Mouse (Mus musculus): Measurements from ENCODE around the gene Atp5h. TPM values are rescaled to one million over a fixed set of nuclear protein-coding genes. Genes with fewer than 3 reads are reported as not detected.
"Not testable (repeated sequence)": the region's sequence is repeated elsewhere in the genome, so short reads cannot be mapped to it uniquely, and the experiment has no call there.

The Atp5h gene
- total RNA-seq, 2 experiments from 2014 or later, result 468 to 483 TPM

DNA sequence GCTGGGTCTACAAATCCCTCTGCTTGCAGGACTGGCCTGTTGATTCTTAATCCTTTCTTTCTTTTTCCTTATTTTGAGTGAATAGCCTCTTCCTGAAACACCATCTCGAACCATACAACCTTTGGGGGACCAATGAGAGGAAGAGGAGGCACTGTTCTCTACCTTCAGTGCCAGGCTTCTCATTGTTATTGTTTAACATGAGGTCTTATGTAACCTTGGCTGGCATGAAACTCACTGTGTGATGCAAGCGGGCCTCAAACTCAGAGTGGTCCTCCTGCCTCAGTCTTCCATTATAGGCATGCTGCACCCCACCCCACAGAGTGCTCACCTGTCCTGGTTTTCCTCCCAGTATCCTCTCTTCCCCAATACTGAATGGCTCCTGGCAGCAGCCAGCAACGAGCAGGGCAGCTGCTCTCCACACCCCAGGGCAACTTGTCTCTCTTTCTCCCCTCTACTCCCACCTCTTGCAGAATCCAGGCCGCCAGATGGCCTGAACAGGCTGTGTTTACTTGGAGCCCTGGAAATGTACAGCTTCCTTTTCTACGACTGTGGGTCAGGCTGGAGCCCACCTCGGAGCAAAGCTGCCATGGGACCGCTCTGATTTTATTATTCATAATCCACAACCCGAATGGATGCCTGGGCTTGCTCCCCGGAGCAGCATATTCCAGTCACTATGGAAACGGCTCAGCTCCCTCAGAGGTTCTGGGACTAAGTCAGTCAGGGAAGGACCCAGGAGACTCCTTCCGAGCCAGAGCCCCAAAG lies 19.0 kb downstream of the Atp5h start:
- peak; percentile 60 to 83 for DNase-seq (ENCODE audit: low spot score in 2 of 2)

DNA sequence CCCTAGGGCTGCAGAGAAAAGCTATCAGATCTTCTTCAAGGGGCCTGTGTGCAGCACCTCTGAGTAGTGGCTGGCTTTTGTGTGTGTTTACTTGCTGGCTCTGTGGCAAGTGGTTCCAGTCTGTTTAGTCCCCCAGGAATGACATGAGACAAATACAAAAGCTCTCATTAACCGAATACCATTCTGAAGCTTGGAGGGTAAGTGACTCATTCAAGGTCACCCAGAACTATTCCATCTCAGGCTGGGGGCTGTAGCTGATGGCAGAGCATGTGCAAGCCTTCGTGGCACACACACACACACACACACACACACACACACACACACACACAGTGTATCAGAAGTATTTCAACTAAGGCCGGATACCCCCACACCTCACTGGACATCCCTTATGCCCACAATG lies 19.6 kb downstream of the Atp5h start:
- DNase-seq (ENCODE audit: low spot score in 2 of 2), result no peak

DNA sequence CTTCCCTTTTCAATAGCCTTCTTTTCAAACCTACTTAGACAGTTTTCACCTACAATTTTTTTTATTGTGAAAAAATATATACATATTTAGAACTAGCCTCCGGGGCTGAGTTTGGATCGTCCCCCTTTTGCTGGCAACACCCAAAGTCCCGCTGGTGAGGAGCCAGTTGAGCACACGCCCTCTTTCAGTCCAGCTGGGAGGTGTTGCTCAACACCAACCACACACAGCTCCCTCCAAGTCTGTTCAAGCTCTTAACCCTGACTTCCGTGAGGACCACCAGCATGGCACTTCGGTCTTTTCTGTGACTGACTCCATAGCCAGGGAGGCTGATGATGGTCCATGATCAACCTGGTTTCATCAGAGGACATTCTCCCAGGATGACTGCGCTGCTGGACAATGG lies 21.7 kb downstream of the Atp5h start:
- no peak for DNase-seq (ENCODE audit: low spot score in 2 of 2)

DNA sequence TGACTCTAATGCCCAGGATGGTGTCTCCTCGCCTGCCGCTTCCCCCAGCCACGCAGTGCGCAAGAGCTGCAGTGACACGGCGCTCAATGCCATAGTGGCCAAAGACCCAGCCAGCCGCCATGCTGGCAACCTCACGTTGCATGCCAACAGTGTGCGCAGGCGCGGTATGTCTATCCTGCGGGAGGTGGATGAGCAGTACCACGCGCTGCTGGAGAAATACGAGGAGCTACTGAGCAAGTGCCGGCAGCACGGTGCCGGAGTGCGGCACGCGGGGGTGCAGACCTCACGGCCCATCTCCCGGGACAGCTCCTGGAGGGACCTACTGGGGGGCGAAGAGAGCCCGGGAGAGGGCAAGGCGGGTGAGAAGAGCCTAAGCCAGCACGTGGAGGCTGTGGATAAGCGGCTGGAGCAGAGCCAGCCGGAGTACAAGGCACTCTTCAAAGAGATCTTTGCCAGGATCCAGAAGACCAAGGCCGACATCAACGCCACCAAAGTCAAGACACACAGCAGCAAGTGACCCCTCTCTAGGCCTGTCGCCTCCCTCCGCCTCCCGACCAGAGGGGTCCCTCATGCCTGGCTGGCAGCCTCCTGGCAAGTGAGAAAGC lies 25.9 kb downstream of the Atp5h start:
- DNase-seq (ENCODE audit: low spot score in 2 of 2), result no peak

DNA sequence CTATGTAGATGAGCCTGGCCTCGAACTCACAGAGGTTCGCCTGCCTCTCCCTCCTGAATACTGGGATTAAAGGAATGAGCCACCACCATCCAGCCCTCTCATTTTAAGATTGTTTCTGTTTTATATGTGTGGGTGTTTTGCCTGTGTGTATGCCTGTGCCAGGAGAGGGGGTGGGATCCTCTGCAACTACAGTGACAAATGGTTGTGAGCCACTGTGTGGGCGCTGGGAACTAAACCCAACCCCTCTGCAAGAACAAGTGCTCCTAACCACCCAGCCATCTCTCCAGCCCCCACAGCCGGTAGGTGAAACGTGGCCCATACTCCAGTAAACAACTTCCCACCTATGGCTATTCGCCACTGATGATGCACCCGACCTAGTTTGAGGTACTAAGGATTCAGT lies 28.4 kb downstream of the Atp5h start:
- DNase-seq (ENCODE audit: low spot score in 2 of 2), result peak in 1 of 2 experiments; percentile 59

DNA sequence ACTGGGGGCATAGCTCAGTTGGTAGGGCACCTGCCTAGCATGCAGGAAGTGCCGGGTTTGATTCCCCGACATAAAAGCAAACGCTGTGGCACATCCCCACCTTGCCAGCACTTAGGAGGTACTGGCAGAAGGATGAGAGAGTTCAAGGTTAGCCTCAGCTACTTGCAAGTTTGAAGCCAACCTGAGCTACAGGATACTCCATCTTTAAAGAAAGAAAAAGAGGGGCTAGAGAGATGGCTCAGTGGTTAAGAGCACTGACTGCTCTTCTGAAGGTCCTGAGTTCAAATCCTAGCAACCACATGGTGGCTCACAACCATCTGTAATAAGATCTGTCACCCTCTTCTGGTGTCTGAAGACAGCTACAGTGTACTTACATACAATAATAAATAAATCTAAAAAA lies 32.9 kb downstream of the Atp5h start:
- DNase-seq (ENCODE audit: low spot score in 2 of 2), result not testable (repeated sequence)

DNA sequence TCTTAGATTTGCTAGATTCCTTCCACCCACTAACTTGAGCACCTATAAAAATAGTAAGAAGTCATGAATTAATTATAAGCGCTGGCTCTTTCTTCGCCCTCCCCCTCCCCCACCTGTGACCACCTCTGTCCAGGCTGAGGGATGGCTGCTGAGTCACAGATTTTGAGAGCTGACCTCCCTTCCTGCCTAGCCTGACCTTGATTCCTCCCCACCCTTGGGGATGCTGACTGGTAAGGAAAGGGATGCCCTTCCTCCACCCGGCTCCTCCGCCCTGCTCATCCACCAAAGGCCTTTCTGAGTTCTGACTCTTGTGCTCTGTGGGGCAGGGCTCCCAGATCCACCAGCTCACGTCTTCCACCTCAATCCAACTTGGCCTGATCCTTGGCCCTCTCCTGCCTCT lies 35.2 kb downstream of the Atp5h start:
- DNase-seq (ENCODE audit: low spot score in 2 of 2), result no peak

DNA sequence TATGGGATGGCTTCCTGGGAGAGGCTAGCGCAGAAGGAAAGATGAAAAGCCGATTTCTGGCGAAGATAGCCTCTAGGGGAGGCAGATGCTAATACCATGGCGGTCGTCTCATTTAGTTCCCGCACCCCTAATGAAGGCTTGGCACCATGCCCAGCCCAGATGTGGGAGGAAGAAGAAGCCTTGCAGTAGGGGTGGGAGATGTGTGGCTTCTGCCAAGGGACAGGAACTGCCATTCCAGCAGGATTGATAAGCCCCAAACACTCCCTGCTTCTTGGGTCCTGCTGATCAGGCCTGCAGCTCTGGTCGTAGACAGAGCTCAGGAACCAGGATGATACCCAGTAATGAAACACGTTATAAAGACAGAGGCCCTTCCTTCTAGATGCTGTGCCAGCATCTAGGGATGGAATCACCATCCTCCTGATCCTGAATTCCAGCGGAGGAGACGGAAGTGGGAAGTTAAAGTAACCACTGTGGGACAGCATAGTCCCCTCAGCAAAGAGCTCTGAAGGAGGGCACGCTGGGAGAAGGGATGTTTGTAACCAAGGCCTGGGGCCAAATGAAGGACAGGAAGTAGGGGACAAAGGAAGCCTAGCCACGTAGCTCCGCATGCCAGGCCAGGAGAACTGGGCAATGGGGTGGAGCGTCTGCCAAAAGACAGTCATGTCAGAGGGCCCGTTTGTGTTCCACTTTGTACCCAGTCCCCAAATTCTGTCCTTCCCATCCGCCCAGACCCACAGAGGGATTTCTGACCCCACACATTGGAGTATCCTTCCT lies 35.9 kb downstream of the Atp5h start:
- DNase-seq (ENCODE audit: low spot score in 2 of 2), result no peak

DNA sequence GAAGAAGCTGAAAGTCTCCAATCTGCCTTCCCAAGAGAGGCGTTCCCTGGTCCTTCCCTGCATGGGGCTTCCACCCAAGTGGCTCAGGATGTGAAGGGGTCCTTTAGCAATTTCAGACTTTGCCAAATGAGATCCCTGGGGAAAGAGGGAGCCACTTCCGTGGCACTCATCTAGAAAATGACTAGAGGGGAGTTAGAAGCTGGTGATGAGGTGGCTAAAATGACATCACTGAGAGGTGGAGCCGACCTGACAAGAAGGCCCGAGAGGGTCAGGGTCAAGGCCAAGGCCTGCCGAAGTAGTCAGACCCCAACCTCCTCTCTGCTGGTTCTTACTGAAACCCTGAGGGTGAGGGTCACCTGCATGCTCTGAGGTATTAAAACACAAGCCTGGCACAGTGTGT lies 36.9 kb downstream of the Atp5h start:
- DNase-seq (ENCODE audit: low spot score in 2 of 2), result no peak

DNA sequence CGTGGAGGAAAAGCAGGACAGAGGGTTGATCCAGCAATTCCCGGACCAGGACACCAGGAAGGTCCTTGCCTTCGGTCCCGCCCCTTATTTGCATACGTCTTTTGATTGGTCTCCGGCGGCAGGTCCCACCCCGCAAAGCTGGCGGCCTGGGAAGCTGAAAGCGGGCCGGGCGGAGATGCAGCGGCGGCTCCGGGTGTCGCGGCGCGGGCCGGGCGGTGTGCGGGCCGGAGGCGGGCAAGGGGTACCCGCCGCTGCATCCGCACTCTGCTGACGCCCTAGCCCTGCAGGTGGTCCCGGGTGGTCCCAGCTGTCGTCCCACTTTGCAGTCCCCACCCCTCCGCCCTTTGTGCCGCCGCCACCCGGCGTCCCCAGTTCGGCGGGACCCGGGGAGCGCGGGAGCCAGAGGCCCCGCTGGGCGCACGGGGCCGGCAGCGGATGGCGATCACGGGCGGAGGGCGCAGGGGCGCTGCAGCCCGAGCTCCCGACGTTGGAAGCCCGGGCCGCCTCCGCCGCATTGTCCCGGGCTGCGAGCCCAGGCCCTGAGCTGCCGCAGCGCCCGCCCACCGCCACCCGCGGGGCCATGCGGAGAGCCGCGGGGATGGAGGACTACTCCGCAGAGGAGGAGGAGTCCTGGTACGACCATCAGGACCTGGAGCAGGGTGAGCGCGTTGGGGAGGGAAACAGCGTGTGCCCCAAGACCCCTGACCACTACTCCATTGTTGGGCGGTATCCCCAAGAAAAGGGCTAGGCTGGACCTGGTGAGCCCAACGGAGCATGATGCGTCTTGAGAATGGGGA lies 37.8 kb downstream of the Atp5h start, which contains the start of gene Cdr2l:
Cdr2l (plus strand) TSS at position 174 of the 797 bp plus-strand sequence.
- DNase-seq (ENCODE audit: low spot score in 2 of 2), result peak; percentile 83 to 90

DNA sequence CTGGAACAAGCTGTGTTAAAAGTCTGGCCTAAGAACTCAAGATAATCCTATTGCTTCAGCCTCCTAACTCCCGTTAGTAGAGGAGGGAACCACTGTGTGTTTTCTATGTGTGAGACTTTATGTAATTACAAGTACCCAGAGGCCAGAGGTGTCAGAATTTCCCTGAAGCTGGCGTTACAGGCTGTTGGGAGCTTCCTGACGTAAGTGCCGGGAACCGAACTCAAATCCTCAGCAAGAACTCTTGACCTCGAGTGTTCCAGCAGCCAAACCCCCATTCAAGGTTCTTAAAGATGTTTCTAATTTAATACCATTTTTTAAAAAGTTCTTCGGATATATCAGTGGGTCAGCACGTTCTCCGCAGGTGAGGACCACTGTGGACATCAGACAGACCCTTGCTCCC lies 38.5 kb downstream of the Atp5h start:
- DNase-seq (ENCODE audit: low spot score in 2 of 2), result no peak

DNA sequence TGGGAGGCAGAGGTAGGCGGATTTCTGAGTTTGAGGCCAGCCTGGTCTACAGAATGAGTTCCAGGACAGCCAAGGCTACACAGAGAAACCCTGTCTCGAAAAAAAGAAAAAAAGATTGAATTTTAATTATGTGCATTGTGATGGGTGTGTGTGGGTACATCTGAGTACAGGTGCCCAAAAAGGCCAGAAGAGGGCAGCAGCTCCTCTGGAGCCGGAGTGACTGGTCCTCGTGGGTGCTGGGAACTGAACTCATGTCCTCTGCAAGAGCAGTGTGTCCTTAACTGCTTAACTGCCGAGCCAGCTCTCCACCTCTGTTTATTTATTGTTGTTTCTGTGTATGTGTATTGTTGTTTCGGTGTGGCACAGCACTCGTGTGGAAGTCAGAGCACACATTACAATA lies 41.9 kb downstream of the Atp5h start:
- no peak for DNase-seq (ENCODE audit: low spot score in 2 of 2)

DNA sequence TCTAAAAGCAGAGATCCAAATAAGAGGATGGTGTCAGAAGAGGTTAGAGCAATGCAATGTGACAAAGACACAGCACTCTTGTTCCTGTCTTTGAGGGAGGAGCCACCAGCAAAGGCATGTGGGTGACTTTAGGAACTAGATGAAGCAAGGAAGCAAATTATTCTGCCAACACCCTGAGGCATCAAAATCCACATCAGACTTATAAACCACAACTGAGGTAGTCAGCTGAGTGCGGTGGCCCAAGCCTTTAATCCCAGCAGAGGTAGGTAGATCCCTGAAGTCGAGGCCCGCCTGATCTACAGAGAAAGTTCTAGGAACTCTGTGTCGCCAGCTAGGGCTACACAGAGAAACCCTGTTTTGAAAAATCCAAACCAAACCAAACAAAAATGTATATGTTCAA lies 42.5 kb downstream of the Atp5h start:
- DNase-seq (ENCODE audit: low spot score in 2 of 2), result no peak

DNA sequence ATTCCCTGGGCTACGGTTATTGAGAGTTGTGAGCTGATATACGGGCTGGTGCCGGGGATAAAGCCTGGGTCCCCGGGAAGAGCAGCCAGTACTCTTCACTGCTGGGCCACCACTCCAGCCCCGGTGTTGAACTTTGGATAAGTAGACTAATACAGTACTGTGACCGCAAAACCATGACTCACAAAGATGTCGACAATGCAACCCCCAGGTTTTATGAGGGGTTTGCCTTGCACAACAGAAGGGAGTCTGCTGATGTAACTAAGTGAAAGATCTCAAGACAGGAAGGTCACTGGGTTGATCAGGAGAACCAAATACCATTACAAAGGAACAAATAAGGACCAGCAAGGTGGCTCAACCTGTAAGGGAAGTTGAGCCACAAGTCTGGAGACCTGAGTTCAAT lies 43.0 kb downstream of the Atp5h start:
- DNase-seq (ENCODE audit: low spot score in 2 of 2), result no peak

DNA sequence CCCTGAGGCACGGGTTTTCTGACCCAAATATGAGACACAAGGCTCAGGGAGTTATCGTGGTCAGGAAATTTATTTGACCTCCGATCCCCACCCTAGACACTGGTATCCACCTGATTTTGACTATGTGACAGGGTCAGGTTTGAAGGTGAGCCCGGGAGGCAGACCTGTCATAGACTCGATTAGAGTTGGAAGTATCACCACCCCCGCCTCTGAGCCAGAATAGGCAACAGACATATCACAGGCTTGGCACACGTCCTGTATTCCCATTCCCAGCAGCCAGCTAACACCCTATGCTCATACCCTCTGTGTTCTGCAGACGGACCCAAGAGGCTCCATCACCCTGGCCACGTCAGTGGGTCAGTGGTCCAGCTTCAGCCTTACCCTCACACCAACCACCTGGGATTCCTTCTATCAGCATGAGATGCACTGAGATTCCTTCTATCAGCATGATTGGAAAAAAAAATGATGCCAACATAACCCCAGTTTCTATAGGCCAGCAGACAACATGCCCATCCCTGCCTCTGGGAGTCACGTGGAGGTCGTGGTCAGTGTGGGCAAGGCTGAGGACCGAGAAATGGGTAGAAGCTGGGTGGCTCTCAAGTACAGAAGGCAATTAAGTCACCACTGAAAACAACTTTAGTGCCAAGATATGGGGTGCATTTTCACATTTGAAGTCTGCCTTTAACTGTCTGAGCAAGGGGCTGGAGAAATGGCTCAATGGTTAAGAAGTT lies 44.9 kb downstream of the Atp5h start:
- peak in 1 of 2 experiments; percentile 78 for DNase-seq (ENCODE audit: low spot score in 2 of 2)

DNA sequence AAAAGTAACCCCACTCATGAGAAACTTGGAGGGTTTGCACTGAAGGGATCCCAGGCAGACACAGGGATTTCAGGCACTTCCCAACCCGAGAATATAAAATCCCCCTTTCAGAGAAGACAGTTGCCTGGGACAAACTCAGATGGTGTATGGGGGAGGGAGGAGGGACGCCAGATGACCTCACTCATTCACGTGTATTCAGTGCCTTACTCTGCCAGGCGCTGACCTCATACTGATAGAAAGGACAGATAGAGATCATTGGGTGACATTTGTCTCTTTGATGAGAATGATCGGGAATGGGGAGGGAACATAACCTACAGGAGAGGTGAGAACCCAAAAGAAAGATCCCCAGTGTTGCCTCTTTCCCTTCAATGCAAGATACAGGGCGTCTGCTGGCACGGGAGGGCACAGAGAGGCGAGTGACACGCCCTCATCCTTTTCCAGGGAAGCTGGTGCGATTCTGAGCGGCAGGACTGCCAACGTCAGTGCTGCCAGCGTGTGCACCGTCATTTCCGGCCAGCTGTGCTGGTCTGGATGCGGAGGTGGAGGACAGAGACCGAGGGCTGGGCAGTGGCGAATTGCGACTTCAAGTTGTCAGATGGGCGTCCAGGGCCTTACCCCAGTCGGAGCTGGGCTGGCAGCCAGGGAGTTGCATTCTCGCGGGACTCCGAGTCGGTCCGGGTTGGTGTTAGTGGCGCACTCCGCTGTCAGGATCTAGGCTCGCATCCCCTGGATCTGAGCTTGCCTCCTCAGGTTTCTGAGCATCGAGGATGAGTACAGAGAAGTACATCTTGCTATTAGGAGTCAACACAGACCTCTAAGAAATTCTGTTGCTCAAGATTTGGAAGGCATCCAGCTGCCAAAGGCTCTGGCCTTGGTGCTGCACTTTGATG lies 45.7 kb downstream of the Atp5h start:
- peak; percentile 64 to 78 for DNase-seq (ENCODE audit: low spot score in 2 of 2)

DNA sequence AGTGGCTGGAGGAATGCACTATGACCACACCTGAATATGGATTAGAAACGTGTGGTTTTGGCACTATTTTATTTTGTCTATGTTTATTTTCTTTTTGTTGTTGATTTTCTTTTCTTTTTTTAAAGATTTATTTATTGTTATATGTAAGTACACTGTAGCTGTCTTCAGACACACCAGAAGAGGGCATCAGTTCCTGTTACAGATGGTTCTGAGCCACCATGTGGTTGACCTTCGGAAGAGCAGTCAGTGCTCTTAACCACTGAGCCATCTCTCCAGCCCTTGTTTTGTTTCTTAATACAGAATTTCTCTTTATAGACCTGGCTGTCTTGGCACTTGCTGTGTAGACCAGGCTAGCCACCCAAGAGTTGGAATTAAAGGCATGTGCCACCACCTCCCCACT lies 47.0 kb downstream of the Atp5h start:
- DNase-seq (ENCODE audit: low spot score in 2 of 2), result no peak

DNA sequence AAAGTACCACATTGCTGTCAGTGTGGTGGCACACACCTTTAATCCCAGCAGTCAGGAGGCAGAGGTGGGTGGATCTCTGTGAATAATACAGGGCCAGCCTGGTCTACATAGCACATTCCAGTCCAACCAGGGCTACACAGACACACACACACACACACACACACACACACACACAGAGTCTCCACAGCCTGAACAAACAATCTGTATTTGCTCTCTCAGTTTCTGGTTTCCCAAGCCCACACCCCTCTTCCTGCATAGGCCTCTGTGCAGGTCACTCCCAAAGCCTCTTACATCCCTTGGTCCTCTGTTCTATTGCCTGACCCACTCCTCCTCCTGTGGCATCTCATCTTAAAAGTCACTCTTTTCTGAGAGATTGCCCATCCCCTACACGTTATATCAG lies 47.7 kb downstream of the Atp5h start:
- DNase-seq (ENCODE audit: low spot score in 2 of 2), result no peak

DNA sequence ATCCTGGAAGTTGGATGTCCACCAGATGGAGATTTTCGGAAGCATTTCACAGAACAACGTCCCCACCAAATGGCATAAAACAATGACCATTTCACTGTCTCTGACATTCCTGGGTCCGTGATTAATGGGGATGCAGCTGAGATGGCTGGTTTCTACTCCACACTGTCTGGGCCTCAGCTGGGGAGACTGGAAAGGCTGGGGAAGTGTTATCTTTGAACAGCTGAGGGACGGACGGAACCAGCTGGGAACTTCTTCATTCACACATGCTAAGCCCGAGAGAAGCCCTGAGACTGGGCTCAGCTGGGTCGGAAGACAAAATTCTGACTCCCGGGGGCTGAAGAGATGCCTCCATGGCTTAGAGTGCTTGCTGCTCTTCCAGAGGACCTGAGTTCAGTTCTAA lies 48.4 kb downstream of the Atp5h start:
- DNase-seq (ENCODE audit: low spot score in 2 of 2), result no peak

DNA sequence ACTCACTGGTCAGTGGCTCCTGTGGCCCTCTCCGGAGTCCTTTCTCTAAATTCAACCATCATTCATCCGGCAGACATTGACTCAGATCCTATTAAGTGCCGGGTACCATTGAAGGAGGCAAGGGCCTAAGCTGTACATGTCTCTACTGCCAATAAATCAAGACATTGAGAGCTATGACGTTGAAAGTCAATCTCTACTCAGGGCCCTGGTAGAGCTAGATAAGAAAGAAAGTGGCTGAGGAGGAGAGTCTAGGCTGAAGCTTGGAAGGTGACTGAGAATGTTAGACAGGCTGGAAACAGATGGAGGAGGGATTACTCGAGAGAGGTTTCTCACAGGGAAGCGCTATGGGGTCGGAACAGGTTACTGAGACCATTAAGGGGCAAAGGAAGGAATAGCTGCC lies 49.4 kb downstream of the Atp5h start:
- no peak for DNase-seq (ENCODE audit: low spot score in 2 of 2)

Measured in layer of hippocampus, adult 18-20 months (tissue).